Mouse (Mus musculus) cerebellum, adult 9-10 months (tissue): ENCODE measurements at regions not wholly inside any gene's neighbourhood (a gene's known extent, or its start where the extent isn't known, plus 50 kb on each side); places are given as distances from the start of the nearest gene placed in this dataset.
A peak's percentile ranks its signal among the peaks of the same experiment; 100 is the strongest.

Experiments
- DNase-seq: peaks from one replicate; pipeline ENCODE4 v3.0.0; 2022

- DNase-seq, result peak; percentile 24
Measured at GRCm38 (mm10) chr2:106318695-106319266, 315.4 kb upstream of the Dnajc24 start.

DNA sequence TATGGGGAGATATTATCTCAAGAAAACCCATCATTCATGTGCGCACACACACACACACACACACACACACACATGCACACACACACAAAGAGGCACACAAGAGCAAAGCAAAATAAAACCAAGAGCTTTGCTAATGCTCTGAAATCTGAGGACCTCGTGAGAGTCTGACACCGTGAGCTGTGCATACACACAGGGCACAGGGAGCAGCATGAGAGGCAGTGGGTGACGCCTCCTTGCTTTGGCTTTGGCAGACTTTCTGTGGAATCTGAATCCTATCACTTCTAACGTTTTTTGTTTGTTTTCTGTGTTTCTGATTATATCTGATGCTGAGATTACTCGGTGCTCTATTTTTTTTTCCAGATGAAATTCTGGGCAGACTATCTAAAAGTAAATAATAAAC, 343.4 kb upstream of the Dnajc24 start:
- no peak for DNase-seq

DNA sequence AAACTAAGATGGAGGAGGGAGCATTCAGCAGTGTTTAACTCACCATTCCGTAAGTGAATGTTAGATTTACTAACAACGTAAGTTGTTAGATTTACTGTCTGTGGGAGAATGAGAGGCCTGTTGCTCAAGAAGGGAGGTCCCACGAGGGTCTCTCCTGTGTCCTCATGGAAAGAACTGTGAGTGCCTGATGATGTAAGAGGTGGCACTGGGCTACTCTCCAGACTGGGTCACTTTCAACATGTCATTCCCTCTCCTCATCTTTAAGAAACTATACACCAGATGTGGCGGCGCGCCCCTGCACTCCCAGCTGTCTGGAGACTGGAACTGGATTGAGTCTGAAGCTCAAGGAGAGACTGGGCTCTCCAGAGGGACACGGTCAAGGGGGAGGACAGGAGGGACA, 343.9 kb upstream of the Dnajc24 start:
- no peak for DNase-seq

GRCm38 (mm10) chr2:106355565-106355964, 337.5 kb upstream of the Mpped2 start:
- DNase-seq, result no peak

DNA sequence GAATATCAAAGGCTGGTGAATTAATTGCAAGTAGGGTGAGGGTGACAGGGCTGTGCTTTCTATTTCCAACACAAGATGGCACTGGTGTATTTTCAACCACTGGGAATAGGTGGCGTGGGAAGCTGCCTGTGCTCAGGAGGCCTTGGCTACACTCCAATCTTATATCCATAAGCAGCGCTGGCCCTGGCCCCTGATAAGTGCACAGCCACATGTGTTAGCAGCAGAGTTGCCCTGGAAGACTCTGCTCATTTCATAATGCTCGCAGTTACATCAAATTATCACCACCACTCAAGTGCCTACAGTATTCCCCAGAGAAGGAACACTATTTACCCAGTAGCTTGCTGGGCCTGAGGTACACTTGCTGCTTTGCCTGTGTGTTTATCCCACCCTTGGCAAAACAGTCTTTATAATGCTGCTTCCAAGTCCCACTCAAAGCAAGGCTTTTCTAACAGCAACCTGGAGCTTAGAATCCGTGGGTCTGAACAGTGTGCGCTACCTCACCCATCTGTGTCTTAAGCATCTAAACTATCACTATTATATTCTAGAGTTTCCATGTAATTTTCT, 337.0 kb upstream of the Mpped2 start:
- peak; percentile 81 for DNase-seq

DNA sequence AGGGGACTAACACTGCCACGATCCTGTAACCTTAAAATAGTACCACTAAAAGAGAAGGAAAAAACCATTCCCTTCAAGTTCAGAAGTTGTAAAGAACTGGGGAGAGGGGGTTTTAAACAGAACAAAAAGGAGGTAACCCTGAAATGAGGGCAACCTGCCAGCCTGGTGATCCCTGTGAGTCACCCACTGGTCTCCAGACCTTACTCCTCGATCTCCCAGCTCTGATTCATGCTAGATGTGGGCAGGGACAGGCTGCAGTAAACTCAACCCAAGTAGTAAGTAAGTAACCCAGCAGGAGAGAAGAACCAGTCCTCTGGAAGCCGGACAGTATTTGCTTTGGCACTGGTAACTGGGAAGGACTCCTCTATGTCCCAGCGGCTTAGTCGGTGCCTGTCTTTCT, 324.4 kb upstream of the Mpped2 start:
- DNase-seq, result no peak

- peak; percentile 73 for DNase-seq
Measured at GRCm38 (mm10) chr2:106383415-106384285, 309.4 kb upstream of the Mpped2 start.

DNA sequence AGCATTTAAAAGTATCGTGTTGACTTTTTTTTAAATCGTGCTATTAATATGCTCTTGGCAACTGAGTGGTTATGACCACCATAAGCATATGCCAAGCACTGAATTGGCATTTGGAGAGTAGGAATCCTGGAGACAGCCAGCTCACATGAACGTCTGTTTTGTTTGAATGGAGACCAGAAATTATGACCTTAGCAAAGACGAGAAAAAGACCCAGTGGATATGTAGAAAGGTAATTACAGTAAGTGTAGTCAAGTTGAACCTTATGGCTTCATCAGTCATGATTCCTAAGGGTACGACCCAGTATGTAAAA, 308.8 kb upstream of the Mpped2 start:
- peak; percentile 74 for DNase-seq

GRCm38 (mm10) chr2:106384842-106385241, 308.2 kb upstream of the Mpped2 start:
- peak; percentile 77 for DNase-seq

- DNase-seq, result no peak
Measured at GRCm38 (mm10) chr2:106412158-106412557, 280.9 kb upstream of the Mpped2 start.

GRCm38 (mm10) chr2:106415474-106416019, 277.5 kb upstream of the Mpped2 start:
- no peak for DNase-seq

DNA sequence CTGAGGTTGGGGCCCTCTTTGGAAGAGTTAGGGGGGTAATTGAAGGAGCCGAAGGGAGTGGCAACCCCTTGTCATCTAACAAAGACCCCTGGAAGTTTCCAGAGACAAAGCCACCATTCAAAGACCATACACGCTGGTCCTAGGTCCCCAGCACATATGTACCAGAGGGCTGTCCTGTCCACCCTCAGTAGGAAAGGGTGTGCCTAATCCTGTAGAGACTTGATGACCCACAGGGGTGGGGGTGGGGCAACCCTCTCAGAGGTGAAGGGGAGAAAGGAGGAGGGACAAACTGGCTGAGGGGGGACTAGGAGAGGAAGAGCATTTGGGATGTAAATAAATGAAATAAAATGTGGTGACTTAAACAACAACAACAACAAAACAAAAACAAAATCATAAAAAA, 274.9 kb upstream of the Mpped2 start:
- no peak for DNase-seq

- DNase-seq, result no peak
Measured at GRCm38 (mm10) chr2:106424974-106425373, 268.1 kb upstream of the Mpped2 start.

- DNase-seq, result no peak
Measured at GRCm38 (mm10) chr2:106425451-106425881, 267.6 kb upstream of the Mpped2 start.

GRCm38 (mm10) chr2:106426010-106426409, 267.1 kb upstream of the Mpped2 start:
- no peak for DNase-seq

GRCm38 (mm10) chr2:106427237-106427636, 265.8 kb upstream of the Mpped2 start:
- DNase-seq, result no peak

- no peak for DNase-seq
Measured at GRCm38 (mm10) chr2:106428909-106429308, 264.2 kb upstream of the Mpped2 start.

DNA sequence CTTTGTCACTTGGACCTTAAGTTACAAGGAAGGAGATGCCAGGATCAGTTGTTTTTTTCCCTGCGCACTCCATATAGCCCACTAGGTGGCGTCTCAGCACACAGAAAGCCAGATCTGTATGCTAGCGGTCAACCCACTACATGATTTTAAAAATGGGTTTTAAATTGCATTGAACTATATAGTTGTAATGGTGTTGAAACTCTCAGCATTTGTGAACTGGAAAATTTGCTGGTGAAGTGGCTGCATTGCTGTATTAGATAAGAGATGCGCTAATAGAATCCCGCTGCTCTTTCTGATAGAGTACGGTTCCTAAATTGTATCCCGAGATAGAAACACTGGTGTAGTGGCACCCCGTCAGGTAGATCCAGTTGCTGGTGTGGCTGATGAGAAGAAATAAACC, 261.9 kb upstream of the Mpped2 start:
- peak; percentile 83 for DNase-seq

- DNase-seq, result no peak
Measured at GRCm38 (mm10) chr2:106431637-106432199, 261.4 kb upstream of the Mpped2 start.

DNA sequence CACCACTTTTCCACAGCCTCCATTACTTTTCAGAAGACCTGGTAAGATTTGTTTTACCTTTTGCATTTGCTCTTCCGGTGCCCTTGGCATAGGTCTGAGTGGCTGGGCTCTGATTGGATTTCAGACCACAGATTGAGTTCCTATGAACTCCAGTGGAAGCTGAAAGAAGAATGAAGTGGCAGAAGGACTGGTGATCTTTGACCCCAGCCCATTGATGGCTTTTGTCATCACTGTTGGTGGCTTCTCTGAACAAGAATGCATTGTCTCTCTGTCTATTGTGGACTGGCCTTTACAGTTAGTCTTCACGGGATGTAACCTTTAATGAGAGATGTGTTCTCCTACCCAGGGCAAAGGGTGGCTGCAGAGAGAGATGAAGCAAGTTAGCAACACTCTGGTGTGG, 256.9 kb upstream of the Mpped2 start:
- DNase-seq, result no peak

GRCm38 (mm10) chr2:106454310-106454974, 238.6 kb upstream of the Mpped2 start:
- DNase-seq, result no peak

GRCm38 (mm10) chr2:106455039-106455438, 238.0 kb upstream of the Mpped2 start:
- no peak for DNase-seq

DNA sequence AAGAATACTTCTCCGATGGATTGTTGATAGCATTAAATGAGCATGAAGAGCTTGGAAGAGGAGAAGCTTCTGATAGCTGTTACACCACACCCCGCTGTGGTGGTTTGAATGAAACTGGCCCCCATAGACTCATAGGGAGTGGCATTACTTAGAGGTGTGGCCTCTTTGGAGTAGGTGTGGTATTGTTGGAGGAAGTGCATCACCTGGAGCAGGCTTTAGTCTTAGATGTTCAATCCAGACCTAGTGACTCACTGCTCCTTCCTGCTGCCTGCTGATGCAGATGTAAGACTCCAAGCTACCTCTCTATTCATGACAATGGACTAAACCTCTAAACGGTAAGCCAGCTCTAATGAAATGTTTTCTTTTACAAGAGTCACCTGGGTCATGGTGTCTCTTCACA, 237.1 kb upstream of the Mpped2 start:
- no peak for DNase-seq
